Mouse (Mus musculus) adrenal gland, adult 2 months (tissue): Measurements from ENCODE around the gene 6030452D12Rik. TPM values are rescaled to one million over a fixed set of nuclear protein-coding genes. Genes with fewer than 3 reads are reported as not detected.

Experiments
- DNase-seq: peaks from one replicate; pipeline ENCODE4 v3.0.0; 2021
- polyA plus RNA-seq: library from polyadenylated mRNA; depleted of rRNA; stranded (reverse); fragments of >200 nt; gene quantifications from 2 replicates; pipeline ENCODE4 v1.2.3, GENCODE M21; 2012
- total RNA-seq, 2 experiments: library from RNA; stranded (reverse); gene quantifications; 2 replicates each; pipeline ENCODE4 v1.2.3; 2021

Gene 6030452D12Rik
- total and polyA plus RNA-seq, 3 experiments: not detected

DNA sequence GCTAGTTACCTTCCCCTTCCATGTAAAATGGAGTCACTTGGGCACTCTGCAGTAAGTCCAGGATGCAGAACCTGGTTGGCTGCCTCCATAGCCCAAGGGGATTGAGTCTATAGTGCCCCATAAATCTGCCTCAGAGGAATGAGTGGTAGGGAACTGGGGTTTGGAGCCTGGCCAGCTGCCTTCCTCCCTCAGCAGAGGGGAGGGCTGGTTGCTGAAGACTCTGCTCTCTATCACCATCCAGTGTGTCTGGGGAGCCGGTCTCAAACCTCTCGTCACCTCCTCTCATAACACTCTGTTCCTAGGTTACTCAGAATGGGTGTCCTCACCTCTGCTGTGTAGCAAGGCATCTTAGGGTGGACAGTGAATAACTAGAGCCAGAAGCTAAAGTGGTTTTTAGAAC, 16.3 kb downstream of the 6030452D12Rik start:
- DNase-seq: no peak

GRCm38 (mm10) chr8:106518763-106519162, 18.4 kb downstream of the 6030452D12Rik start:
- no peak for DNase-seq

DNA sequence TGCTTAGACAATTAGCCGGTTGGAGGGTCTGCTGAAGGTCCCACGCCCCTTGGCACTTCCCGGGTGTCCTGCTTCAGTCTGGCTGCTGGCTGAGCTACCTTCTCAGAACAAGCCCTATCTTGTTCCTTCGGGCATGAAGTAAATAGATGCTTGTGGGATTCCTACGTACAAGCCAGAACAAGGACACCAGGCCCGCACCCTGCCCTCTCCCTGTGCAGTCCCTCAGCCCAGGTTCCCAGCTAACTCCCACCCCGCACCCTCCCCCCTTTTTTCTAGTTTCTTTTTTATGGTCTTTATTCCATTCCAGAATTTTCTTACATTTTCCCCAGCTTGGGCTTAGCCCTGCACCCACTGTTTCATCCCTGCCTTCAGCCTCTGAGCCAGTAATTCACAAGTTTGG, 20.3 kb downstream of the 6030452D12Rik start:
- no peak for DNase-seq

GRCm38 (mm10) chr8:106521845-106522244, 21.5 kb downstream of the 6030452D12Rik start:
- no peak for DNase-seq

DNA sequence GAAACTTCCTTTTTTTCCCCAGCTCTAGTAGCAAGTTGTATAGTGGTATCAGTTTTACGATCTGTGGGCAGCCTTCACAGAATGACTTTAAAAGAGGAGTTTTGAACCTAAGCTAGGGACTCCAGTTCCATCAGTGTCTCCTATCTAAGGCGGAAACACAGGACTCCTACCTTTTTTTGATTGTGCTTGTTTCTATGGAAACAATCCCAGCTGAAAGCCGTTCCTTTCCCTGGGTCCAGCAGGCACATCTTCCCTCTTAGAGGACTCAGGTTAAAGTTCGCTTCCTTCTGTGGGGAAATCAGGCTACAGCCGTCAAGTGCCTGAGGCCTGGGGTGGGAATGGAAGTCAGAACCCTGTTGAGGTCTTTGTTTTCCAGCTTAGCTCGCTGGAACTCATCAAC, 26.4 kb downstream of the 6030452D12Rik start:
- DNase-seq: no peak

- DNase-seq: peak; percentile 61
Observed at GRCm38 (mm10) chr8:106527241-106528036, 27.1 kb downstream of the 6030452D12Rik start.

DNA sequence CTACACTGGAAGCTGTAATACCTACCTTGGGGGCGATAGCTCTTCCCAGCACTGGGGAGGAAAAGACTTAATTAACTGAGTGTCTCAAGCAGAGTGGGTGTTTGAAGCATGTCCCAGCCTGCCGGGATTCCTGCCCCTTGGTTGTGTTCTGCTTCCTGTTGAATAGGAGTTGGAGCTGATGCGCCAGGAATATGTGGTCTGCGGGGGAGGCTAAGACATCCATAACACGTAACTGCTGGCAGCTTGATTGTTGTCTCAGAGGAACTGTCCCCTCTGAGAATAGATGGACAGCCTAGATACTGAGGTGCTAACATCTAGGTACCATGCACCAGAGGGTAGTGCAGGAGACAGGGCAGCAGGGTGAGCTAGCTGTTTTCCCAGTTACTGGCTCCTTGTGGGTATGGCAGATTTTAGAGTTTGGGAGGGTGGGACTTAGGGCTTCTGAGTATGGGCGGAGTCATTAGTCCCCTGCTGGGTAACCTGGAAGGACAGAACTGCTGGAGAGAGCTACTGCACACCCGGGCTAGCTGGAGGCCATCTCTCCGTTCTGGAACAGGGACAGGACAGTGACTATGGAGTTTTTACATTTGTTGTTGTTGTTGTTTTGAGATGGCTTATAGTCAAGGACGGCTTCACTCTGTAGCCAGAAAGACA, 28.4 kb downstream of the 6030452D12Rik start:
- DNase-seq: no peak

DNA sequence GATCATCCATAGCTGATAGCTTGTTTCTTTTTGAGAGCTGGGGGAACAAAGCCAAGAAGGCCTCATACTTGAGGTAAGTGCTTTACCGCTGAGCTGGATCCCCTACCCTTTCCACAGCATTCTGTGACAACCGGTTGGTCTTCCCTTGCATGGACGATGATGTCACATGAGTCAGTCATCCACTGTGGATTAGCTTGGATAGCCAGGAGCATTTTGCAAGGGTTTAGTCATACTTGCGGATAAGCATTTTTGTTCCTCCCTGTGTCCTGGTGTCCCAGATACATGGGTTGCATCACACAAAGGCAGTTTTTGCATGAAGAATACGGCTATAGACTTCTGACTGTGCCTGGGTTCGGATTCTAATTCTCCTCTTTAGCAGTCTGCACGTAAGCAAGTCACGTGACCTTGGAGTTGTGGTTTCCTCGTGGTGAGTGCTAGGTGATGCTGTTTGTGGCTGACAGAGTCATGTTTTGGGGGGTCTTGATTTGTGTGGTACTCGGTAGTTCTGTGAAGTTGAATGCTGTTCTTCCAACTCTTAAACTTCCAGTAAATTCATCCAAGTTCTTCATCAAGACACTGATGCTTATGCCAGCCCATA, 29.7 kb downstream of the 6030452D12Rik start:
- DNase-seq: peak; percentile 38

DNA sequence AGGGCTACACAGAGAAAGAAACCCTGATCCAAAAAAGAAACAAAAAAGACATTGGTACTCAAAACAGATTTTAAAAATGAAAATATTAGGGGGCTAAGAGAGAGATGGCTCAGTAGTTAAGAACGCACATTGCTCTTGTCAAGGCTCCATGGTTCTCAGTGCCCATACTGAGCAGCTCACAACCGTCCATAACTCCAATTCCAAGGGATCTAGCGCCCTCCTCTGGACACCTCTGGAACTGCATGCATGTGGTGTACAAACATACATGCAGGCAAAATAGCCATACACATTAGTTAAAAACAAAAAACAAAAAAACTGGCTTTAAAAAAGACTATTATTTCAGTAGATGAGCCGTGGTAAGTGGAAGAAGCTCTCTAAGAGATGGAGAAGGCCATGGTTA, 30.2 kb downstream of the 6030452D12Rik start:
- DNase-seq: no peak

GRCm38 (mm10) chr8:106533709-106534108, 33.4 kb downstream of the 6030452D12Rik start:
- DNase-seq: no peak

GRCm38 (mm10) chr8:106534449-106534848, 34.1 kb downstream of the 6030452D12Rik start:
- DNase-seq: peak; percentile 55

- no peak for DNase-seq
Observed at GRCm38 (mm10) chr8:106535448-106535847, 35.1 kb downstream of the 6030452D12Rik start.

DNA sequence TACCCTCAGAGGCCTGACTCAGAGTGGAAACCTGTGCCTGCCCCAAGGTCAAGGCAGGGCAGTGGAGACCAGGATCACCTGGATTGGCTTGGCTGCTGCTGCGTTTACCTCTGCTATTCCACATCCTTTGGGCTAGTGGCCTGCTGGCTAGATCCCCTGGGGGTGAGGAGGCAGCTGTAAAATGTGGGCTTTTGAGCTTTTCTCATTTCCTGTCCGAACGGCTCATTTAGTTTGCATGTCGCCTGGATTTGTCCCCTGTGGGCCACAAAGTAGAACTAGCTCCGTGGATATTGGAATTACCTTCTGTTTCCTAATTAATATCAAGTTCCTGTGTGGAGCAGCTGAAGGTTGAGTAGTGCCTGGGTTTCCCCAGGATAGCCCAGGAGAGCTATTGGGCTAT, 38.9 kb downstream of the 6030452D12Rik start:
- no peak for DNase-seq

DNA sequence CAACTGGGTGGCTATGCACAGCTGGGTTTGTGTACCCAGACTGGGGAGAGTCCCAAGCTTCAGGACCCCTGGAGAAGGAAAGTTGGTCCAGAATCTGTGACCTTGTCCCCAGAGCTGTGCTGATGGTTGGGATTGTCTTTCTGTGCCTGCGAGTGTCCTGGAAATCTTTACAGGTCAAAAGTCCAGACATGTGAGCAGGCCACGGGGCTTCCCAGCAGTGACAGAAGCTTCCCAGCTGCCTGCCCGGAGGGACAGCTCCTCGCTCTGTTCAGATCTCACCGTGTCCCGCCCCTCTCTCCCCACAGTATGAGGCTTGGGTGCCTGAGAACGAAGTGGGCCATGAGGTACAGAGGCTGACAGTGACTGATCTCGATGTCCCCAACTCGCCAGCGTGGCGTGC, 40.7 kb downstream of the 6030452D12Rik start:
- no peak for DNase-seq

DNA sequence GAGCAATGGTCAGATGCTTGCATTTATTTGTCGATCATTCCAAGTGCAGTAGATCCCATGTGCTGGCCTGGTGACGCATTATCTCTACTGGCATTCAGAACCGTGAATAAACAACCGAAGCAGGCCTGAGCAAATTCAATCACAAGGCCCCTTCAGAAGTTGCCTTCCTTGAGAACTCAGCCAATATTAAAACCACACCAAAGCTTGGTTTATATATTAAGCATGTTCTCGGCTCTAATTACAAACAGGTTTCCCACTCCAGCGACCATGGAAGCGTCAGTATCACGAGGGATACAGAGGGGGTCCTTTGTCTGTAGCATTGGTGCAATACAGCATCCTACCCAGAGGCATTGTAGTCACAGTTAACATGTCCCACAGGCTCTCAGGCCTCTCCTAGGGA, 42.7 kb downstream of the 6030452D12Rik start:
- no peak for DNase-seq

- no peak for DNase-seq
Observed at GRCm38 (mm10) chr8:106545149-106545548, 44.8 kb downstream of the 6030452D12Rik start.

DNA sequence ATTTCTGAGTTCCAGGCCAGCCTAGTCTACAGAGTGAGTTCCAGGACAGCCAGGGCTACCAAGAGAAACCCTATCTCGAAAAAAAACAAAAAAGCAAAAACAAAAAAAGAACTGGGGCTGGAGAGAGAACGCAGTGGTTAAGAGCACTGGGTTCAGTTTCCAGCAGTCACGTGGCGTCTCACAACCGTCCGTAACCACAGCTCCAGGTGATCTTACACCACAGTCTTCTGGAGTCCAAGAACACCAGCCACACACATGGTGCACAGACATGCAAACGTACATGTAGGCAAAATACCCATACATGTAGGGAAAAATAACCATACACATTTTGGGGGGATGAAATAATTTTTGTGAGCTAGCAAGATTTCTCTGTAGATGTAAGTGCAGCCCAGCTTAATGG, 46.4 kb downstream of the 6030452D12Rik start:
- no peak for DNase-seq

GRCm38 (mm10) chr8:106548366-106548936, 48.1 kb downstream of the 6030452D12Rik start:
- no peak for DNase-seq

DNA sequence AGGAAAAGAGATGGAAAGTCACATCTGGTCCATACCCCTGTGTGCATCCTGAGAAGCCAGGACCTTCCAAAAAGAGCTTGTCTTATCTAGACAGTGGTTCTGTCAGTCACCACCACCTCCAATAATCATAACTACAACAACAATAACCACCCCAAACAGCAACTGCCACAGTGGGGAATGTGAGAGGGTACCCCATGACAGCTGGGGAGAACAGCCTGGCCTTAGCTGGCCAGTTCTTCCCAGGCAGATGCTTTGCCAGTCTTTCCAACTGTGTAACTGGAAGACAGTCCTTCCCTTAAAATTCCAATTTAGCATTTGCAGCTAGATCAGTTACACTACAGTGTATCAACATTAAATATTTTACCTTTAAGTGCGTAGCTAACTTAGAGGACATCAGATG, 50.6 kb downstream of the 6030452D12Rik start:
- no peak for DNase-seq

DNA sequence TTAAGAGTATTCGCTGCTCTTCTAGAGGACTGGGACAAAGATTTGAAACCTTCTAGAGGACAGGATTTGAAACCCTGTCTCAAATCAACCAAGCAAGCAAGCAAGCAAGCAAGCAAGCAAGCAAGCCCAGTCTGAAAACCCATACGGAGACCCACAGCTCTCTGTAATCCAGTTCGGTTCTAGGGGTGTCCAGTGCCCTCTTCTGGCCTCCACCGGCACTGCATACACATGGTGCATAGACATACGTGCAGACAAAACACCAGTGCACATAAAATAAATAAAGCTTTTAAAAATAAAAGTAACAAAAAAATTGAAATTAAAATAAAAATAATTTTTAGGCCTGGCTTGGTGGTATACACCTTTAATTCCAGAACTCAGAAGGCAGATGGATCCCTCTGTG, 53.7 kb downstream of the 6030452D12Rik start:
- DNase-seq: no peak

GRCm38 (mm10) chr8:106556068-106556645, 55.8 kb downstream of the 6030452D12Rik start:
- DNase-seq: no peak
